Mouse (Mus musculus) bone marrow macrophage, adult 2 months (primary cell): ENCODE measurements at regions not wholly inside any gene's neighbourhood (a gene's known extent, or its start where the extent isn't known, plus 50 kb on each side); places are given as distances from the start of the nearest gene placed in this dataset.

Source experiments
- CTCF ChIP-seq: IDR thresholded peaks from 2 replicates; pipeline ENCODE4 v1.5.1; 2012; ENCODE audit warnings: low read depth, mild to moderate bottlenecking, low read length, moderate library complexity
- POLR2A ChIP-seq: IDR thresholded peaks from 2 replicates; pipeline ENCODE4 v1.6.1; 2012; ENCODE audit warnings: mild to moderate bottlenecking, low read depth, low read length, borderline replicate concordance

DNA sequence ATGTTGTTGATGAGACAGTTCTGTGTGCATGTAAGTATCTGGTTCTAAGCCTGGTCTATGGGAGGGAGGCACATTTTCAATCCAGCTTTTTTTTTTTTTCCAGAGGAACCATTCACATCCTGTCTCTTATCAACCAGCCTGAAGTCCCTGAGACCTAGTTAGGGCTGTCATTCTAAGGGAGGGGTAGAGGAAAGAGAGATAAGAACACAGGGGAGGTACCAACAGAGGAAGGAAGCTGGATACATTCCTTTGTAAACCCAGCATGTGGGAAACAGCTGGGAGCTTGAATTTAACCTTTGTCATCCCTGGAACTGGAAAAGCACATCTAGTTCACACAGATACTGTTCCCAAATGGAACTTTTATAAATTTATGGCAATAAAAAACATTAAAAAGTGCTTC is 351.0 kb upstream of the Adamts5 start:
- no peak for TF ChIP-seq POLR2A
- TF ChIP-seq CTCF = no peak
